Mouse (Mus musculus) cortical plate, adult 2 months (tissue): ENCODE results near the gene Nppb. TPM values are rescaled to one million over a fixed set of nuclear protein-coding genes. Genes with fewer than 3 reads are reported as not detected.

Source experiments
- H3K27ac ChIP-seq: fragments of 200-500 bp; 2 replicates; pipeline ENCODE4 v1.5.1; 2012; ENCODE audit warnings: low read length, control low read depth, inconsistent platforms; ENCODE audit not compliant: insufficient read depth
- H3K4me1 ChIP-seq: fragments of 200-500 bp; 2 replicates; pipeline ENCODE4 v1.6.1; 2011; ENCODE audit warnings: low read length; ENCODE audit not compliant: control insufficient read depth, insufficient read depth
- H3K4me3 ChIP-seq: fragments of 200-500 bp; 2 replicates; pipeline ENCODE4 v1.5.1; 2011; ENCODE audit warnings: mild to moderate bottlenecking, low read length, control low read depth; ENCODE audit not compliant: insufficient read depth
- CTCF ChIP-seq: fragments of 200-500 bp; IDR thresholded peaks from 2 replicates; pipeline ENCODE4 v1.5.1; 2011; ENCODE audit warnings: mild to moderate bottlenecking, control low read depth, low read length; ENCODE audit not compliant: insufficient read depth; ENCODE audit errors: extremely low read depth
- POLR2A ChIP-seq: fragments of 200-500 bp; IDR thresholded peaks from 2 replicates; pipeline ENCODE4 v1.6.1; 2011; ENCODE audit warnings: mild to moderate bottlenecking, low read length, control low read depth; ENCODE audit not compliant: insufficient read depth; ENCODE audit errors: extremely low read depth
- polyA plus RNA-seq: library from polyadenylated mRNA; depleted of rRNA; stranded (reverse); fragments of >200 nt; gene quantifications from 2 replicates; pipeline ENCODE4 v1.2.3, GENCODE M21; 2012; rRNA removed

Nppb gene
- not detected in 2 replicates for polyA plus RNA-seq

DNA sequence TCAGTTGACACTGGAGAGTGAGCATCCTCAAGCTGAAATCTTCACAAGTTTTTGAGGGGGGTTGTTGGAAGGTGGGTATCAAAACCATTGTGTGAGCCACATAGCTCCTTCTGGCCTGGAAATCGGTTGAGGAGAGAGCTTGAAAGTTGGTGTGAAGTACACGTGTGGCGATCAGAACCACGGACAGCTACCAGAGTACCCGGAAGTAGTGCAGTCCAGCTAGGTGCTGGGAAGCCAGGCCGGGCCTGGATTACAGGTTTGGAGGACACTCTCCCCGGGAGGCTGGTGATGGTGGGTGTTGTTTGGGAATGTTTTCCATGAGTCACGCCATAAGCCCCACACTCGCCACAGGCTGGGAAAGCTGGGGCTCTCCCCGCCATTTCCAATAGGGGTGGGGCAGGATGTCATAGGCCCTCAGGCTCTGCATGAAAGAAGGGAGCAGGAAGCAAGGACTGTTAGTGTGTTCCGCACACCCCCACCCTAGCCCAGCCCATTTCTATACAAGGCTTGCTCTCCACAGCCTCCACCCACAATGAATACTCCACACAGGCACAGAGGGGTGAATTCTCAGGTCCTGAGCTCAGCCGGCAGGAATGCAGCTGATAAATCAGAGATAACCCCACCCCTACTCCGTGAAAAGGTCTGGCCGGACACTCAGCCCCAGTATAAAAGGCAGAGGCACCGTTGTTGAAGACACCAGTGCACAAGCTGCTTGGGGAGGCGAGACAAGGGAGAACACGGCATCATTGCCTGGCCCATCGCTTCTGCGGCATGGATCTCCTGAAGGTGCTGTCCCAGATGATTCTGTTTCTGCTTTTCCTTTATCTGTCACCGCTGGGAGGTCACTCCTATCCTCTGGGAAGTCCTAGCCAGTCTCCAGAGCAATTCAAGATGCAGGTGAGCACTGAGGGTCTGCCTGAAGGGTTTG, at the start of gene Nppb:
Gene Nppb (plus strand): TSS at position 584 of the 928 bp plus-strand sequence.
- no peak within 1 kb of the TSS for H3K27ac ChIP-seq

DNA sequence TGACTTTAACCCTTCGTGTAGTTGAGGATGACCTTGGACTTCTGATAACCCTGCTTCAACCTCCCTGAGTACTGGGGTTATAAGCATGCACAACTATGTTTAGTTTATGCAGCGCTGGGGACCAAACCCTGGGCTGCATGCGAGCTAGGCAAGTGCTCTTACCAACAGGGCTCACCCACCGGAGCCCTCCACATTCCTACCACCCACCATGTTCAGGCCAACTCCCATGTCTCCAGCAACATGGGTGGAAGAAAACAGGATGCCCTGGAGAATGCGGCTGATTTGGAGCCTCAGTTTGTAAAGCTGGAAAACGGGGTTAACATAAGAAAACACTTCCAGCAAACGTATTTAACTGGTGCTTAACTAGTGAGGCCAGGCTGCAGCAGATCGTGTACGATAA, 49.7 kb upstream of the Nppb start:
- no peak for TF ChIP-seq CTCF
- TF ChIP-seq POLR2A, result no peak
- H3K4me1 ChIP-seq, result peaks cover 3% of the 10 kb centered on the region; the same call in 1 of the 2 replicates
- H3K4me3 ChIP-seq, result peak overlapping the region; percentile 68
- H3K27ac ChIP-seq, result no peak overlapping the region

More for the DNA sequence above, at the start of gene Nppb:
- H3K4me3 ChIP-seq, result no peak within 1 kb of the TSS
- TF ChIP-seq POLR2A, result no peak
- no peak for TF ChIP-seq CTCF
- no peaks in the 10 kb centered on the region for H3K4me1 ChIP-seq

DNA sequence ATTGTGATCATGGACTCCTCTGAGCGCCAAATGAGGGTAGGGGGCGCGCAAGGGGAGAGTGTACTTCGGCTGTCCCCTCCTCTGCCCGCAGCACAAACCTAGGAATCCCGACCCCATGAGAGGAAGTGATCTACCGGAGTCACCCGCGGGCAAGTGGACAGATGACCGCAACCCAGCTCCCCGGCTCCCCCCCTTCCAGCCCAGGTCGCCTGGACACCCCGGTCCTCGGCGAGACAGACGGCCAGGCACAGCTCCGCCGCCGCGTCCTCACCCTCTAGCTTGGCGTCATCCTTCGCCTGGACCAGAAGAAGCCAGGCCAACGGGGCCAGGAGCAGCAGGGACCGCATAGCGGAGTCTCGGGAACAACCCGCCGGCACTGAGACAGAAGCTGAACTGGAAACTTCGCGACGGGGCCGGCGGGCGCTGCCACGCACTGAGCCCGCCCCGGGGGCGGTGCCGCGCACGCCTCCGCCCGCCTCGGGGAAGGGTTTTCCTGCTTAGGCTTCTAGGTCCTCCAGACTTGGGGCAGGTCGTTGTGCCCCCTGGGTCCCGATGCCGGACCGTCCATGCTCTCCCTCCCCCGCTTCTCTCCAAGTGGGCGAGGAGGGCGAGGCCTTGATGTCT, 49.1 kb upstream of the Nppb start, which contains the start of gene Plod1:
Gene Plod1 (minus strand): TSS at position 437 of the 624 bp plus-strand sequence.
- peak within 1 kb of the TSS; percentile 95 for H3K27ac ChIP-seq
- TF ChIP-seq POLR2A, result peak; percentile 45; the same call in 1 of the 2 replicates
- no peak for TF ChIP-seq CTCF
- H3K4me3 ChIP-seq, result peak within 1 kb of the TSS; percentile 68
- peaks cover 3% of the 10 kb centered on the region; the same call in 1 of the 2 replicates for H3K4me1 ChIP-seq

DNA sequence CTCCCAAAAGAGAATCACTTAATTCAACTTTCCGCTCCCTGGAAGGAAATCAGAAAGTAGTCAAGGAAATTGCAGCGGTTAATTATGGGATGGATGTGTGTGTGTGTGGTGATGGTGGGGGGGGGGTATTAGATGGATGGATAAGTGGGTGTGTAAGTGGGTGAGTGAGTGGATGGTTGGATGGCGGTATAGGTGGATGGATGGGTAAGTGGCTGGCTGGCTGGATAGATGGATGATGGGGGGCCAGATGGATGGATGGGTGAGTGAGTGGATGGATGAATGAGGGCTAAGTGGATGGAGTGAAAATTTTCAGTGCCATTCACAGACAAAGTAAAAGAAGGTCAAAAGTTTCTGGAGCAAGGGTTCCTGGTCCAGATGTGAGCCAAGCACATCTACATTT, 48.6 kb upstream of the Nppb start:
- no peak overlapping the region for H3K27ac ChIP-seq
- peaks cover 7% of the 10 kb centered on the region for H3K4me1 ChIP-seq
- TF ChIP-seq POLR2A, result no peak
- no peak for TF ChIP-seq CTCF
- H3K4me3 ChIP-seq, result peak overlapping the region; percentile 68; the same call in 1 of the 2 replicates

DNA sequence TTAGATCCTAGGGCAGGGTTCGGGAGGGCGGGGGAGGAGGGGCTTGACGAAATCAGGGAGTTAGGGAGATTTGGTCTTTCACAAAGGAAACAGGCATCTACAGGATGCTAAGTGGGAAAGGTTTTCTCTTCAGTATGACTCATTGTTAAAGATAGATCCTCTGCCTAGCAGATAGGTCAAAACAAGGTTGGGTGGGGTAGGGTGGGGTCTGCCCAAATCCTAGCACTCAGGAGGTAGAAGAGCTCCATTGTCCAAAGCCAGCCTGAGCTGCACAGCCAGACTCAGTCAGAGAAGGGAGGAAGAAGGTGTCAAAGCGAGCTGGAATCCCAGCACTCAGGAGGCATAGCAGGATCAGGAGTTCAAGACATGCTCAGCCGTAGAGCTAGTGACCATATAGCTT, 48.1 kb upstream of the Nppb start:
- H3K4me1 ChIP-seq, result peaks cover 10% of the 10 kb centered on the region
- no peak for TF ChIP-seq CTCF
- no peak for TF ChIP-seq POLR2A
- no peak overlapping the region for H3K27ac ChIP-seq
- no peak overlapping the region for H3K4me3 ChIP-seq

DNA sequence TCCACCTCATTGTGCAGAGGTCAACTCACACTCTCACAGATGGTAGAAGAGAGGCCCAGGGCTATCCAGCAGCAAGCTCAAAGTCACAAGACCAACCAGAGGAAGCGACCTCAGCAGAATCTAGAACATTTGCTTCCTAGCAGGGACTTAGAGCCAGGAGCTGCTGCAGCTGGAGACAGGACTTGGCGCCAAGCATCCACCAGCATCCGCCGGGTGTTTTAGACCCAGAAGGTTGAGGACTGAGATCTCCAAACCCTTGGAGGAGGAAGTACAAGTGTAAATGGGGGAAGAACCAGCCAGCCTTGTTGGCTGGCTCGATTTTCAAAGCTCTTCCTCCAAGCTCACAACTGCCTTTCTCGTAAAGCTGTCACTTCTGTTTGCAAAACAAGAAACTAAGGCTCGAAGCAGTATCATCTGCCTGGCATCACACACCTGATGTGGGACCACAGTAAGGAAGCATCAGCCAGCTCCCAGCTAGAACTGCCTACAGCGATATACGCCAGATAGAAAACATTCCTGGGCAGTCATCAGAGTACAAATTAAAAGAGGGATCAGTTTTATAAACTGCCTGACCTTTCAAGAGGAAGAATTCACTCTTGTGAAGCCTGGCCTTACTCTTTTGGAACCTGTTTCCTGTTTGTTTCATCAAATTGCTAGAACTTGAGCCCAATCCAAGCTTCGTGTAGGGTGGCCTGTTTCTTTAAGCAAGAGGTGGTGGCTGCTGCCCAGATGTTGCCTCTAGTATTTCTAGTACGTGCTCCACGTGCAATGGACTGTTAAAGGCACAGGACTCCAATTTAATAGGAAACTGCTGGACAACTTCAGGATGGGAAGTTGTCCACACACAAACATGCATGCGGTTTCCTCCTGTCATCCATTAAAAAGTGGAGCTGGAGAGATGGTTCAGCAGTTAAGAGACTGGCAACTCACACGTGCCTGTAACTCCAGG, 47.2 kb upstream of the Nppb start:
- Histone ChIP-seq H3K4me3 (no peak overlapping the region), H3K27ac (peak overlapping the region; percentile 48; the same call in 1 of the 2 replicates)
- TF ChIP-seq POLR2A (no peak), CTCF (no peak)

DNA sequence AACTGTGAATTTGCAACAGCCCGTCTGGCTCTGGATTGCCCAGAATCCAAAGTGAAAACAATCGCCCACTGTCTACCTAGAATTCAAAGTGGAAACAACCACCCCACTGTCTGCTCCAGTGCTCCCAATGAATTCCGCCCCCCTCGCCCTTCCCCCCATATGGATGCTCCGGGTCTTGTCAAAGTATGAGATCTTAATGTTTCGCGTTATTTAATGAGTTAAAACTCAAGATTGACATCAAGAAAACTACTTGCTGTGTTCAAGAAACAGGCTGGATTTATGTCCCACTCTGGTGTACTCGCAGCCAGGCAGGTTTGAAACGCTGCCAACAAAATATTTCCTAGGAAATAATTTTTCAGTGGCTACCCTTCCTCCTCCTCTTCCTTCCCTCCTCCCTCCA, 45.5 kb upstream of the Nppb start:
- TF ChIP-seq POLR2A, result no peak
- no peak for TF ChIP-seq CTCF
- Histone ChIP-seq H3K4me1 (peaks cover 15% of the 10 kb centered on the region), H3K27ac (peak overlapping the region; percentile 66), H3K4me3 (no peak overlapping the region)

More for the DNA sequence above, 47.2 kb upstream of the Nppb start:
- H3K4me1 ChIP-seq, result peaks cover 15% of the 10 kb centered on the region

DNA sequence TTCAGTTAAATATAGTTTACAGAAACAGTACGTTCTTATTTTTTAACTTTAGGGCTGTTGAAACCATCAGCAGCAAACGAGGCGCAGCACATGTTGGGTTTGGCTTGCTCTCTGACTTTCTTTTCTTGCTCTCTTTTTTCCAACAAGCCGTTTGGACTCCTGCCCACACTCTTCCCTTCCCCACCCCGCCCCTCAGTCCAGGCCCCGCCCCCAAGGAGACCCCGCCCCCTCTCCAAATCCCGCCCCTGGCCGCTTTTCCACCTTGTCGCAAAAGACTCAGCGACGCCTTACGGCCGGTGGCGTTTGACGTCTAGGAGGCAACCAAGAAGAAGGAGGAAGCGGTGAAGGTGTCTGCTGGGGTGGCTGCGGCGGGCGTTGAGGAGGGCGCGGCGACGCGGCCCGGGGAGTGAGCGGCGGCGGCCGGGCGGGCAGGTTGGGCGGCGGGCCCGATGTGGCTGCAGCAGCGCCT, 45.0 kb upstream of the Nppb start, which contains the start of gene 2510039O18Rik:
Gene 2510039O18Rik (plus strand): TSS at position 320 of the 469 bp plus-strand sequence.
- Histone ChIP-seq H3K27ac (peak within 1 kb of the TSS; percentile 66), H3K4me1 (peaks cover 15% of the 10 kb centered on the region), H3K4me3 (peak within 1 kb of the TSS; percentile 54)
- TF ChIP-seq CTCF (no peak), POLR2A (peak; percentile 80)
